In genomic region chr7:143044826-143045206, GRCm38 (mm10) we compare ENCODE assay signal across 16 mouse cellular contexts. TPM values are rescaled to one million over a fixed set of nuclear protein-coding genes. Genes with fewer than 3 reads are reported as not detected.
A peak's percentile ranks its signal among the peaks of the same experiment; 100 is the strongest.
DNase-seq lines count a peak whose midpoint lies in the region; ATAC-seq and TF ChIP-seq lines count a peak whose summit lies in the region.
"Had no signal": no experiment of that assay in that cellular context is flagged by ENCODE, and none has a peak within 500 bp of the region (broad histone marks: within the 10 kb centered on the region; RNA-seq: fewer than 3 reads in every experiment).

No protein-coding gene starts in this region.

- H3K4me2 ChIP-seq in kidney, embryonic 16.5 days (replicated peaks; ENCODE audit: low read depth, low read length) = no peak overlapping the region
- no peak overlapping the region for H3K4me2 ChIP-seq in midbrain, postnatal 0 days (ENCODE audit: low read depth, low read length, poor library complexity, severe bottlenecking)
- no peak overlapping the region for H3K4me2 ChIP-seq in midbrain, embryonic 13.5 days (replicated peaks)
- H3K4me2 ChIP-seq: heart, embryonic 13.5 days; limb, embryonic 15.5 days; lung, embryonic 15.5 days had no signal

- H3K27ac ChIP-seq in kidney, adult 2 months (ENCODE audit: insufficient read depth, low read depth, low read length) = no peak overlapping the region
- no peak overlapping the region for H3K27ac ChIP-seq in kidney, embryonic 16.5 days (ENCODE audit: low read length)
- no peak overlapping the region for H3K27ac ChIP-seq in midbrain, postnatal 0 days (ENCODE audit: low read depth, low read length)
- H3K27ac ChIP-seq in midbrain, embryonic 13.5 days = no peak overlapping the region
- H3K27ac ChIP-seq: forebrain, embryonic 10.5 days; heart, embryonic 13.5 days; limb, embryonic 15.5 days; lung, embryonic 15.5 days had no signal

- in situ Hi-C loops in Patski (cut with MboI; ENCODE audit: low pct_unique_long_range_greater_than_20kb) = no loop called here

- peaks cover 4% of the 10 kb centered on the region; the same call in 1 of the 2 replicates for H3K9me3 ChIP-seq in kidney, embryonic 16.5 days (ENCODE audit: low read length)
- no peaks in the 10 kb centered on the region for H3K9me3 ChIP-seq in midbrain, postnatal 0 days (ENCODE audit: low read length)
- no peaks in the 10 kb centered on the region for H3K9me3 ChIP-seq in midbrain, embryonic 13.5 days
- H3K9me3 ChIP-seq: forebrain, embryonic 10.5 days; limb, embryonic 15.5 days; lung, embryonic 15.5 days had no signal

- CTCF ChIA-PET in Patski (lab: Charles Lee) = no interaction called here

- peak; percentile 14; the same call in 1 of the 2 replicates for TF ChIP-seq CTCF in kidney, adult 2 months (conservative IDR thresholded peaks at IDR 0.05; ENCODE audit: insufficient read depth, insufficient read length, low read depth, low read length)
- TF ChIP-seq CTCF in midbrain, postnatal 0 days (IDR thresholded peaks at IDR 0.05) = 0 out of 2 replicates have a peak, but pooled peaks have one; percentile 32
- peak; percentile 50 for TF ChIP-seq CTCF in Patski (IDR thresholded peaks at IDR 0.05)

- no peaks in the 10 kb centered on the region for H3K27me3 ChIP-seq in kidney, adult 2 months (replicated peaks; ENCODE audit: control insufficient read depth, insufficient read depth, low read length)
- H3K27me3 ChIP-seq in kidney, embryonic 16.5 days (ENCODE audit: insufficient read depth, low read length) = no peaks in the 10 kb centered on the region
- no peaks in the 10 kb centered on the region for H3K27me3 ChIP-seq in midbrain, postnatal 0 days (ENCODE audit: insufficient read depth, low read length)
- no peaks in the 10 kb centered on the region for H3K27me3 ChIP-seq in midbrain, embryonic 13.5 days
- H3K27me3 ChIP-seq in Patski = no peaks in the 10 kb centered on the region
- H3K27me3 ChIP-seq: heart, embryonic 13.5 days; limb, embryonic 15.5 days; lung, embryonic 15.5 days had no signal

- DNase-seq in kidney, adult 2 months = no peak
- DNase-seq in midbrain, postnatal 0 days (ENCODE audit: low spot score) = no peak
- no peak for DNase-seq in Patski (ENCODE audit: low read depth, low spot score)
- DNase-seq in spleen, adult 18-20 months = no peak
- DNase-seq in heart, adult 9 months (ENCODE audit: low spot score in 2 of 2) = no peak
- DNase-seq: cerebellum, postnatal 10 days; kidney, postnatal 14 days; layer of hippocampus, adult 9-11 months; right cerebral cortex, adult 18-20 months had no signal

- TF ChIP-seq POLR2A in kidney, adult 2 months (IDR thresholded peaks at IDR 0.05; ENCODE audit: low read depth, low read length) = no peak

- no peak overlapping the region for H3K4me3 ChIP-seq in kidney, adult 2 months (ENCODE audit: insufficient read depth, low read depth, low read length)
- no peak overlapping the region for H3K4me3 ChIP-seq in kidney, embryonic 16.5 days (ENCODE audit: low read length)
- H3K4me3 ChIP-seq in midbrain, postnatal 0 days (ENCODE audit: low read depth, low read length) = no peak overlapping the region
- H3K4me3 ChIP-seq in midbrain, embryonic 13.5 days (replicated peaks) = no peak overlapping the region
- H3K4me3 ChIP-seq: forebrain, embryonic 10.5 days; heart, embryonic 13.5 days; limb, embryonic 15.5 days; lung, embryonic 15.5 days had no signal

- POLR2A ChIA-PET in Patski (lab: Charles Lee) = no interaction called here

- no peaks in the 10 kb centered on the region for H3K36me3 ChIP-seq in kidney, adult 2 months (ENCODE audit: control insufficient read depth, insufficient read depth, low read length)
- no peaks in the 10 kb centered on the region for H3K36me3 ChIP-seq in kidney, embryonic 16.5 days (ENCODE audit: insufficient read depth, low read length)
- peaks cover 30% of the 10 kb centered on the region for H3K36me3 ChIP-seq in midbrain, postnatal 0 days (ENCODE audit: insufficient read depth, low read length)
- H3K36me3 ChIP-seq in midbrain, embryonic 13.5 days = no peaks in the 10 kb centered on the region
- H3K36me3 ChIP-seq: forebrain, embryonic 10.5 days; limb, embryonic 15.5 days; lung, embryonic 15.5 days had no signal

- no peak overlapping the region for H3K9ac ChIP-seq in kidney, embryonic 16.5 days (replicated peaks; ENCODE audit: low read length)
- H3K9ac ChIP-seq in midbrain, postnatal 0 days (replicated peaks; ENCODE audit: low read length, poor library complexity, severe bottlenecking) = no peak overlapping the region
- H3K9ac ChIP-seq in midbrain, embryonic 13.5 days (replicated peaks) = no peak overlapping the region
- H3K9ac ChIP-seq: heart, embryonic 13.5 days; limb, embryonic 15.5 days; lung, embryonic 15.5 days had no signal

- peaks cover 23% of the 10 kb centered on the region for H3K4me1 ChIP-seq in kidney, adult 2 months (ENCODE audit: control insufficient read depth, insufficient read depth, low read length)
- peaks cover 14% of the 10 kb centered on the region; the same call in 1 of the 2 replicates for H3K4me1 ChIP-seq in kidney, embryonic 16.5 days (ENCODE audit: insufficient read depth, low read length)
- H3K4me1 ChIP-seq in midbrain, postnatal 0 days (ENCODE audit: insufficient read depth, low read length) = no peaks in the 10 kb centered on the region
- H3K4me1 ChIP-seq in midbrain, embryonic 13.5 days (replicated peaks) = no peaks in the 10 kb centered on the region

- no peak for ATAC-seq in kidney, embryonic 16.5 days (ENCODE audit: low FRiP score, low TSS enrichment)
- no peak for ATAC-seq in midbrain, postnatal 0 days (ENCODE audit: low FRiP score)
- no peak for ATAC-seq in midbrain, embryonic 13.5 days
- no peak for ATAC-seq in Patski

RNA-seq across cellular contexts. Expression of gene Cd81, which starts 7.7 kb away (rescaled TPM):
- polyA plus RNA-seq in kidney, adult 2 months (2012; rRNA removed) = 801 and 824 TPM in 2 replicates
- 643 and 698 TPM in 2 replicates for polyA plus RNA-seq in kidney, embryonic 16.5 days (2015; fragmentation: Nextera tagmentation; extraction: Ambion mirVana)
- total RNA-seq in midbrain, postnatal 0 days (2014; rRNA removed) = 454 and 542 TPM in 2 replicates
- 511 and 569 TPM in 2 replicates for polyA plus RNA-seq in midbrain, postnatal 0 days (2015; fragmentation: Nextera tagmentation; extraction: Ambion mirVana)
- 248 and 257 TPM in 2 replicates for polyA plus RNA-seq in midbrain, embryonic 13.5 days (2015; fragmentation: Nextera tagmentation; extraction: Ambion mirVana)
- 622 TPM for polyA plus RNA-seq in Patski (2021)

RNA-seq across cellular contexts. Expression of gene Tssc4, which starts 24.2 kb away (rescaled TPM):
- 64.8 and 74.5 TPM in 2 replicates for polyA plus RNA-seq in kidney, adult 2 months (2012; rRNA removed)
- polyA plus RNA-seq in kidney, embryonic 16.5 days (2015; fragmentation: Nextera tagmentation; extraction: Ambion mirVana) = 104 and 120 TPM in 2 replicates
- total RNA-seq in midbrain, postnatal 0 days (2014; rRNA removed) = 71.3 and 92.4 TPM in 2 replicates
- 101 and 103 TPM in 2 replicates for polyA plus RNA-seq in midbrain, postnatal 0 days (2015; fragmentation: Nextera tagmentation; extraction: Ambion mirVana)
- 102 and 104 TPM in 2 replicates for polyA plus RNA-seq in midbrain, embryonic 13.5 days (2015; fragmentation: Nextera tagmentation; extraction: Ambion mirVana)
- 42.0 TPM for polyA plus RNA-seq in Patski (2021)

RNA-seq across cellular contexts. Expression of gene Tspan32, which starts 40.0 kb away (rescaled TPM):
- polyA plus RNA-seq in kidney, adult 2 months (2012; rRNA removed) = 0.99 and 5.1 TPM in 2 replicates
- polyA plus RNA-seq in kidney, embryonic 16.5 days (2015; fragmentation: Nextera tagmentation; extraction: Ambion mirVana) = 1.5 and 1.6 TPM in 2 replicates
- total RNA-seq in midbrain, postnatal 0 days (2014; rRNA removed) = 0.19 and 0.38 TPM in 2 replicates
- polyA plus RNA-seq in midbrain, postnatal 0 days (2015; fragmentation: Nextera tagmentation; extraction: Ambion mirVana) = 0.37 and 0.38 TPM in 2 replicates
- polyA plus RNA-seq in midbrain, embryonic 13.5 days (2015; fragmentation: Nextera tagmentation; extraction: Ambion mirVana) = 0.50 and 0.72 TPM in 2 replicates
- 0.14 TPM for polyA plus RNA-seq in Patski (2021)

RNA-seq across cellular contexts. Expression of gene Trpm5, which starts 49.6 kb away (rescaled TPM):
- polyA plus RNA-seq in kidney, adult 2 months (2012; rRNA removed) = 0.03 TPM in 2 replicates
- polyA plus RNA-seq in kidney, embryonic 16.5 days (2015; fragmentation: Nextera tagmentation; extraction: Ambion mirVana) = 6.0 and 6.9 TPM in 2 replicates
- total RNA-seq in midbrain, postnatal 0 days (2014; rRNA removed) = 1.3 and 1.7 TPM in 2 replicates
- polyA plus RNA-seq in midbrain, postnatal 0 days (2015; fragmentation: Nextera tagmentation; extraction: Ambion mirVana) = 0.94 and 1.6 TPM in 2 replicates
- polyA plus RNA-seq in midbrain, embryonic 13.5 days (2015; fragmentation: Nextera tagmentation; extraction: Ambion mirVana) = 0.95 and 1.2 TPM in 2 replicates
- 1.6 TPM for polyA plus RNA-seq in Patski (2021)
- total RNA-seq: megakaryocyte, adult 5-6 weeks had no signal
